Mouse (Mus musculus): Measurements from ENCODE around the gene Dtnbp1.

DNA sequence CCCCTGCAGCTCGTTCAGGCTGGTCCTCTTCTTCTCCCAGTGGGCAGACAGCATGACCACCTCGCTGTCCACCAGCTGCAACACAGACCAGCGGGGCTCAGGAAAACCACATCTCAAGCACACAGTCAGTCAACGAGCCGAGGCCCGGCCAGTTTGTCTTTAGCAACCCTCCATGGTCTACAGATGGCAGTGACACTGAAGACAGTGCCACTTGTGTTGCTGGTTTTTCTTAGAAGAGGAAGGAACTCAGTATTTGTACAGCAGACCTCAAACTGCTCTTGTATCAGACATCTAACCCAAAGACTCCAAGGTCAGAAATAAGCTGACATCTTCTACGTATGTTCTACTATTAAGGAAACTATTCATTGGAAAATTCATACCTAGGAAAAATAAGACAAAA, 19.1 kb downstream of the Dtnbp1 start:
- TF ChIP-seq CTCF (IDR thresholded peaks at IDR 0.05; ENCODE audit: extremely low read depth, insufficient read depth, insufficient read length, insufficient replicate concordance), result no peak
- no peak for TF ChIP-seq POLR2A (IDR thresholded peaks at IDR 0.05; ENCODE audit: low read depth, low read length)

Data from spleen, adult 2 months (tissue).